Mouse (Mus musculus) hindbrain, embryonic 12.5 days (tissue): ENCODE data around the gene Gm37240. TPM values are rescaled to one million over a fixed set of nuclear protein-coding genes. Genes with fewer than 3 reads are reported as not detected.

Source experiments
- ATAC-seq: fragments of 200-750 bp; cut with Nextera tagmentation; 2 replicates; pipeline ENCODE4 v1.8.0; 2017; ENCODE audit warnings: moderate TSS enrichment; ENCODE audit not compliant: low FRiP score
- H3K27ac ChIP-seq: fragments of 300-500 bp; sonication (generic); 2 replicates; pipeline ENCODE4 v1.5.1; 2016; ENCODE audit warnings: mild to moderate bottlenecking
- H3K27me3 ChIP-seq: fragments of 300-500 bp; sonication (generic); 2 replicates; pipeline ENCODE4 v1.6.1; 2016; ENCODE audit warnings: mild to moderate bottlenecking
- H3K36me3 ChIP-seq: fragments of 300-500 bp; sonication (generic); 2 replicates; pipeline ENCODE4 v1.6.1; 2016; ENCODE audit warnings: mild to moderate bottlenecking
- H3K4me1 ChIP-seq: fragments of 300-500 bp; sonication (generic); 2 replicates; pipeline ENCODE4 v1.6.1; 2016
- H3K4me2 ChIP-seq: fragments of 300-500 bp; sonication (generic); replicated peaks from 2 replicates; pipeline ENCODE4 v1.6.1; 2016; ENCODE audit warnings: mild to moderate bottlenecking
- H3K4me3 ChIP-seq: fragments of 300-500 bp; sonication (generic); 2 replicates; pipeline ENCODE4 v1.5.1; 2016; ENCODE audit warnings: mild to moderate bottlenecking
- H3K9ac ChIP-seq: fragments of 300-500 bp; sonication (generic); 2 replicates; pipeline ENCODE4 v1.6.1; 2016; ENCODE audit warnings: mild to moderate bottlenecking, moderate library complexity
- H3K9me3 ChIP-seq: fragments of 300-500 bp; sonication (generic); replicated peaks from 2 replicates; pipeline ENCODE4 v1.6.1; 2016; ENCODE audit warnings: mild to moderate bottlenecking
- WGBS: fragments of 180-500 bp; shearing (Covaris S2); methylation state at CpG from one replicate; pipeline ENCODE4 v1.1.7; 2016; 5-methylcytosine and 5-hydroxymethylcytosine counted together
- polyA plus RNA-seq: library from polyadenylated mRNA; unstranded; fragments of >200 nt; fragmentation: Nextera tagmentation; extraction: Ambion mirVana; gene quantifications from 2 replicates; pipeline ENCODE4 v1.2.1, GENCODE M21; 2016

Gm37240 gene
- polyA plus RNA-seq, 1 experiment from 2014 or later: 3.3 TPM

DNA sequence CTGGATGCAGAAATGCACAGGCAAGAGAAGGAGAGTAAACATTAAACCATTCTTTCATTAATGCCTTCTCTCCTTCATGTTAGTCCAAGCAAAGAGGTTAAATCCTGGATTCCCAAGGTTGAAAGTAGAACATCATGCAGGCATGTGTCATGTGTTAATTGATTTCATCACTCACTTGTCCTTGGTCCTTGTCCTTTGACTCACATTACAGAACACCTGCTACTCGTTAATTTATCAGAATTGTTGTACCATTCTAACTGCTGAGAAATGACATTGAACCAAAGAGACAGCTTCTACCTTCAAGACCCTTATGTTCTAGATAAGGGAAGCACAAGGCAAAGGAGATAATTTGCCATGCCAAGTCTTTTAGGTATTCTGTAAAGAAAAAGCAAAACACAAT, 835.1 kb downstream of the Gm37240 start:
- Histone ChIP-seq H3K4me1 (no peaks in the 10 kb centered on the region), H3K27me3 (no peaks in the 10 kb centered on the region), H3K4me2 (no peak overlapping the region), H3K36me3 (no peaks in the 10 kb centered on the region), H3K9ac (no peak overlapping the region), H3K4me3 (no peak overlapping the region), H3K27ac (no peak overlapping the region), H3K9me3 (no peaks in the 10 kb centered on the region)
- ATAC-seq: no peak
- 79% methylated on average over 1 of the region's 1 CpGs for WGBS

DNA sequence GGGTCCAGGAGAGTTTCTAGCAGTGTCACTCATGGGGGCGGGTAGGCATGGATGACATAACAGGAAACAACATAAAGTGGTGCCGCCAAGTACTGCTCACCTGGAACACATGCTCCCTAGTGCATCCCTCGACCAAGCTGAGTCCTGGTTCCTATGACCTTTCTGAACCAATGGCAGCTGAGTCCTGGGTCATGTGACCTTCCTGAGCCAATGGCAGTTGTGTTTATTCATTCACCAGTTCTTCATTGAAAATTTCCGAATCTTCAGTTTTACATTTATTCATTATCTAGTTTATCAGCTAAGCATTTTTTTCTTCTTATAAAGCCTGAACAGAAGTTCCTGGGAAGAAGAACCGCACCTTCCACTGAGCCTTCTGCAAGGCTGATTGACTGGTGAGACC, 838.7 kb downstream of the Gm37240 start:
- Histone ChIP-seq H3K4me1 (no peaks in the 10 kb centered on the region), H3K36me3 (no peaks in the 10 kb centered on the region), H3K9me3 (no peaks in the 10 kb centered on the region), H3K4me3 (no peak overlapping the region), H3K27me3 (no peaks in the 10 kb centered on the region), H3K4me2 (no peak overlapping the region), H3K27ac (no peak overlapping the region), H3K9ac (no peak overlapping the region)
- no peak for ATAC-seq
- 90% methylated on average over 5 of the region's 5 CpGs for WGBS

DNA sequence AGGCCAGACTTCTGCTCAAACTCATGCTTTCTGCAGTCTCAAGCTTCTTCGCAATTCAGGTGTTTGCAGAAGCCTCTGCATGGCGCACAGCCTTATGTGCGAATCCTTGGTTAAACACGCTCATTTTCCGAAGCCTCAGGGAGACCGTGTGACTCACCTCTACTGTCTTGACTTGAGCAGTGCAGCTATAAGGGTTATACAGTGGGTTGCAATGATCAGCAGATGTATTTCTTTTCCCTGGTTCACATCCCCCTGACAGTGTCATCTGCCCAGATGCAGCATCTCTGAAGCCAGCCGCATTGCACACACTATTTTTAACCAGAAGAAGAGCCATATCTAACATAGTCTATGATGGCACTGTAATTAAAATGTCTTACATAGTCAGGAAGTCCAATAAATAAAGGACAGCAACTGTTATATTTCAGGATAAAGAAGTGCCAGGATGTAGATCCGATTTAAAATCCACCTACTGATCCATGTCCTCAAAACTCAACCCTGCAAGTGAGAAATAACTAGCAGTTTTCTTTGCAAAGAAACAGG, 843.6 kb downstream of the Gm37240 start:
- Histone ChIP-seq H3K4me1 (no peaks in the 10 kb centered on the region), H3K36me3 (no peaks in the 10 kb centered on the region), H3K9ac (no peak overlapping the region), H3K27ac (no peak overlapping the region), H3K4me2 (no peak overlapping the region), H3K27me3 (no peaks in the 10 kb centered on the region), H3K9me3 (no peaks in the 10 kb centered on the region), H3K4me3 (no peak overlapping the region)
- WGBS: 96% methylated on average over 8 of the region's 8 CpGs
- ATAC-seq: no peak

DNA sequence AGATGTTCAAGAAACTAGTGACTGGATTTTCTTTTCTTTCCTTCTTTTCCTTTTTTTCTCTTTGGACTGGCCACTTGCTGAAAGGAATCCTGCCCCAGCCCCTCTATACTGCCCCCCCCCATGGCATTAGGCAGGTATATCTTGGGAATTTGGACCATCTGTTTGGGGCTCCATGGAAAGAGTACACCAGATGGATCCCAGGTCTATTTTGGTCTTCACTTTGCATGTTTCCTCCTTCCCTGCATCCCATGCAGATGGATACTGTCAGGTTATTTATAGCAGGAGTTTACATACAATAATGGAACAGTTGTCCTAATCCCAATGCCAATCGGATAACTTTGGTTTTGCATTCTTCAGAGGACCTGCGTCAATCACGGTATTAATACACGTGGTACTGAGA, 845.2 kb downstream of the Gm37240 start:
- no peaks in the 10 kb centered on the region for H3K36me3 ChIP-seq
- H3K27me3 ChIP-seq: no peaks in the 10 kb centered on the region
- no peaks in the 10 kb centered on the region for H3K4me1 ChIP-seq
- no peak overlapping the region for H3K4me3 ChIP-seq
- H3K4me2 ChIP-seq: no peak overlapping the region
- no peak overlapping the region for H3K27ac ChIP-seq
- WGBS: 93% methylated on average over 4 of the region's 4 CpGs
- H3K9ac ChIP-seq: no peak overlapping the region
- H3K9me3 ChIP-seq: no peaks in the 10 kb centered on the region
- ATAC-seq: no peak

DNA sequence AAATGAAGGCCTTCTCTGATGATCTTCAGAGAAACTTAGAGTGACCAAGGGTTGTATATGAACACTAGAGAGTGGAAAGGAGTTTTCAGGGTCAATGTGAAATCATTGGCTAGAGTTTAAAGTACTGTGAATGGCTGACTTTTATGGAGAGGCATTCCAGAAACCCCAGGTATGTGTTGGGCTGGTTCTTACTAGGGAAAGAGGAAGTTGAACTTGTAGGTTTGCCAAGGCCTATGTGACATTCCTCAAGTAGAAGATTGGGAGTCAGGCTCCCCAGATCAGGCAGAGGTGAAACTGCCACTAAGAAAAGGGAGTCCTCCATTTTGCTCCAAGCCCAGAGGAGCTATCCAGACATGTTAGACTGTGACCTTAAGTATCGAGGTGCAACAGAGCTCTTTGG, 858.2 kb downstream of the Gm37240 start:
- 92% methylated on average over 1 of the region's 1 CpGs for WGBS
- no peaks in the 10 kb centered on the region for H3K36me3 ChIP-seq
- H3K9ac ChIP-seq: no peak overlapping the region
- H3K27me3 ChIP-seq: no peaks in the 10 kb centered on the region
- no peak overlapping the region for H3K27ac ChIP-seq
- peaks cover 10% of the 10 kb centered on the region for H3K4me1 ChIP-seq
- H3K9me3 ChIP-seq: no peaks in the 10 kb centered on the region
- no peak overlapping the region for H3K4me2 ChIP-seq
- no peak overlapping the region for H3K4me3 ChIP-seq
- no peak for ATAC-seq

DNA sequence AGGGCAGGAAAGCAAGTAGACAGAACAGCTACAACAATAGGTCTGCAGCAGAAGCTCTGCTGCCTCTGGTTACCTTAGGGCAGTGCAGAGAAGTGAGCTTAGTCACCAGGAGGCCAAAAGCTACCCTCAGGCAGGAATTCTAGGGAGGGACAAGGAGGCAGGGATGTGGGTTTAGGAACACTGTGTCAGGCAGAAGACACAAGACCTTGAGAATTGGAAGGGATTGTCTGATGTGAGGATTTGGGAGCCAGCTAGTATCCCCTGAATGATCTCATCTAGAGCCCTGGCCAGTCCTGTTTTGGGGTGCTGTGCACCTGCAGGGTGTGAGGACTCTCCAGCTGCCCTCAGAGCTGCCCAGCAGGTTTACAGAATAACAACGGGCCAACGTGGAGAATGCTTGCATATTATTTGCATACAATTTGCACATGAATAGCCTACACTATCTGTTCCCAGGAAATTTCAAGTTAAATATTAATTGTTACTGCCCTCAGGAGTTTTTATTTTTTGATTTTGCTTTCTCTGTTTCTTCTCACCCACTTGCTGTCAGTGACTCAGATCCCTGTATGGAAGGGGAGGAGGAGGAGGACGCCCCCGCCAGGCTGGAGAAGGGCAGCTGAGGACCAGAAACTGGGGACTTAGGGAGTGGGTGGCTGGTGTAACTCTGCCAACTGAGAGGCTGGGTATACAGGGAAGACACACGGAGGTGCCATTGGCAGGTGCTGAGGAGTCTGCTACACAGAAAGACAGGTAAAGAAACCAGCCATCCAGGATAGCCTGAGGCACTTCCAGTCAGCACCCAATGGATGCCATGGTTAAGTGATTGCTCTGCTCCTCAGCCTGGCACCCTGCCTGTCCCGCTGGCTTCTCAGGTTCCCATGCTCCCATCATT, 862.3 kb downstream of the Gm37240 start:
- Histone ChIP-seq H3K4me2 (no peak overlapping the region), H3K4me3 (no peak overlapping the region), H3K36me3 (no peaks in the 10 kb centered on the region), H3K9ac (no peak overlapping the region), H3K27me3 (no peaks in the 10 kb centered on the region), H3K27ac (0 out of 2 replicates have a peak overlapping the region, but pooled peaks have one; percentile 9), H3K4me1 (peaks cover 10% of the 10 kb centered on the region), H3K9me3 (no peaks in the 10 kb centered on the region)
- ATAC-seq: peak; percentile 54; the same call in 1 of the 2 replicates
- 22% methylated on average over 6 of the region's 6 CpGs for WGBS

DNA sequence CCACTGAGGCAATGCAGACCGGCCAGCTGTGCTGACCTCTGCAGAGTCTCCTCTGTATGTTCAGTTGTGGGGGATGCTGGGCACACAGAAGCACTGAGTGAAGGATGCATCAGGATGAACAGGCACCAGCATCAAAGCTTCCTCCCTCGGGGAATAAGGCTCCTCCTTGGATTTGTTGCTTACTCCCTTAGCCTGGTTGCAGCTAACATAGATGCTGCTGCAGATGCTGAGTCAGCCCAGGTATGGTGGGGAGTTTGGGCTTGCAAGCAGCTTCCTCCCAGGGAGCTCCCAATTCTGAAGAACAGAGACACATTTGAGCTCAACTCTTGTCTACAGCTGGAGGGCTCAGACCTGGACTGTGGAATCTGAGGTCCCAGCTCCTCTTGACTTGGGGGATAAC, 863.1 kb downstream of the Gm37240 start:
- no peaks in the 10 kb centered on the region for H3K27me3 ChIP-seq
- no peak overlapping the region for H3K4me3 ChIP-seq
- WGBS: 72% methylated on average over 2 of the region's 2 CpGs
- H3K9ac ChIP-seq: no peak overlapping the region
- H3K9me3 ChIP-seq: no peaks in the 10 kb centered on the region
- no peak overlapping the region for H3K4me2 ChIP-seq
- H3K4me1 ChIP-seq: peaks cover 10% of the 10 kb centered on the region
- no peak for ATAC-seq
- H3K36me3 ChIP-seq: no peaks in the 10 kb centered on the region
- H3K27ac ChIP-seq: 0 out of 2 replicates have a peak overlapping the region, but pooled peaks have one; percentile 9

DNA sequence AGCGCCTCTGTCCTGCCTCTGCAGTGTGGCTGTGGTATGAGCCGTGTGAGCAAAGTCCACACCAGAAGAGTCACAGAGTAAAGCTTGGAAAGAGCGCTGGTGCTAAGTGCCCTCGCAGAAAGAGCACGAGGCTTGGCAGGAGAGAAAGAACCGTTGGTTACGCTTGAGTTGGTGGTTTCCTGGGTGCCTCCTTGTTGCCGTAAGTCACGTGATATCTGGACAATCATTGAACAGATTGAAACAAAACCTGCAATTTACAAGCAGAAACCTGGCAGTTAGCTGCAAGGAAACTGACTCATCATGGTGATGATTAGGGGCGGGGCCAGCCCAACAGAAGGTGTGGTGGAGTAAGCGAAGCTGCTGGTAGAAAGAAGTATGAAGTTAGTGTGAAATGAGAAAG, 864.5 kb downstream of the Gm37240 start:
- no peak for ATAC-seq
- Histone ChIP-seq H3K4me2 (no peak overlapping the region), H3K4me1 (peaks cover 10% of the 10 kb centered on the region), H3K27ac (no peak overlapping the region), H3K4me3 (no peak overlapping the region), H3K36me3 (no peaks in the 10 kb centered on the region), H3K9me3 (no peaks in the 10 kb centered on the region), H3K9ac (no peak overlapping the region), H3K27me3 (no peaks in the 10 kb centered on the region)
- WGBS: 86% methylated on average over 11 of the region's 11 CpGs

DNA sequence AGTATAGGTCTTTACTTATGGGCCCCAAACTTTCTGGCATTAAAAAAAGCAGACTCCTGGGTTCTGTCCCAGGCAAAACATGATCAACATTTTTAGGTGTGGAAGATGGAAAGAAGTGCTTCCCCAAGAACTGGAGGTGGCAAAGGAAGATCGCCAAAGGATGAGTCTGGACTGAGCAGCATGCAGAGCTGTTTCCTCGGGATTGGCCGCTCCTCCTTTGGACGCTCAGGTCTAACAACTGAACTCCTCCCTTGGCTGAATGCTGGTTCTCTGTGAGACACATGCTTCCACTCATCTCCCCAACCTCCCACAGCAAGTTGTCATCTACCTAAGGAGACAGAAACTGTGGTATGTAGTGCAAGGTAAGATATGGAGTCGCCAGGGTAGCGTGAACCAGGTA, 865.5 kb downstream of the Gm37240 start:
- H3K9me3 ChIP-seq: no peaks in the 10 kb centered on the region
- no peaks in the 10 kb centered on the region for H3K36me3 ChIP-seq
- no peak for ATAC-seq
- no peak overlapping the region for H3K4me3 ChIP-seq
- no peaks in the 10 kb centered on the region for H3K27me3 ChIP-seq
- no peak overlapping the region for H3K4me2 ChIP-seq
- H3K9ac ChIP-seq: no peak overlapping the region
- peaks cover 10% of the 10 kb centered on the region for H3K4me1 ChIP-seq
- WGBS: 96% methylated on average over 6 of the region's 6 CpGs
- H3K27ac ChIP-seq: no peak overlapping the region

DNA sequence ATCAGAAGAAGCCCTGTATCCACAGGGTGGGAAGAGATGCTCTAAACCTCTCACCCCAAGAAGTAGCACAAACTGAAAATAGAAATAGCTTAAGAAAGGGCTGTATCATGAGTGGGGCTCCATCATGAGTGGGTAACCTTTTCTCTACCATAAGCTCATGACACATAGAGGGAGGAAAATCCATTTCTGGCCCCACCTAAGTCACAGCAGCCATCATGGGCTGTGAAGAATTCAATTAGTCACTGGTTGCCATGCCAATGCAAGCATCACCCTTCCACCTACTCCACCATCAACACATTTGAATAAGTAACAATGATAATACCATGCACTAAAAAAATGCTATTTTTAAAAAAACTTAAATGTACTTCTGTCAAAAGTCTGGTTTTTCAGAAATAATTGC, 867.2 kb downstream of the Gm37240 start:
- H3K4me2 ChIP-seq: no peak overlapping the region
- H3K9me3 ChIP-seq: no peaks in the 10 kb centered on the region
- H3K9ac ChIP-seq: no peak overlapping the region
- no peak for ATAC-seq
- no peaks in the 10 kb centered on the region for H3K27me3 ChIP-seq
- peaks cover 11% of the 10 kb centered on the region for H3K4me1 ChIP-seq
- no peak overlapping the region for H3K4me3 ChIP-seq
- H3K27ac ChIP-seq: no peak overlapping the region
- no peaks in the 10 kb centered on the region for H3K36me3 ChIP-seq

DNA sequence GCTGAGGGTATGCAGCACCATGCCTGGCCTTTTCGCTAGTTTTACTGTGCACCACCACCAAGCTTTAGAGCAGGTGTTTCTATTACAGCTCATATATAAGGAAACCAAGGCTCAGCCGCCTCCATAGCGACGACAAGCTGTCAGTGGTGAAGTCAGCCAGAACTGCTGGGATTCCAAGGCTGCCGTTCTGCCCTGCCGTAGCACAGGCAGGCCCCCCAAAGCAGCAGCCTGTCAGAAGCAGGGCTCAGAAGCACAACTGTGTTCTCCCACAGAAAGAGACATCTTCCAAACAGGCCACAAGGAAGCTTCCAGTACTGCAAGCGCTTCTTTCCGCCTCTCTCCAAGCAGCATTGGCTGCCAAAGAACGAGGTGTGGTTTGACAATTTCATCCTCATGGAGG, 871.7 kb downstream of the Gm37240 start:
- Histone ChIP-seq H3K27ac (no peak overlapping the region), H3K4me3 (no peak overlapping the region), H3K27me3 (no peaks in the 10 kb centered on the region), H3K36me3 (no peaks in the 10 kb centered on the region), H3K4me2 (no peak overlapping the region), H3K9ac (no peak overlapping the region), H3K9me3 (no peaks in the 10 kb centered on the region), H3K4me1 (0 out of 2 replicates have a peak, but pooled peaks cover 3% of the 10 kb centered on the region)
- WGBS: 60% methylated on average over 9 of the region's 9 CpGs
- ATAC-seq: no peak

DNA sequence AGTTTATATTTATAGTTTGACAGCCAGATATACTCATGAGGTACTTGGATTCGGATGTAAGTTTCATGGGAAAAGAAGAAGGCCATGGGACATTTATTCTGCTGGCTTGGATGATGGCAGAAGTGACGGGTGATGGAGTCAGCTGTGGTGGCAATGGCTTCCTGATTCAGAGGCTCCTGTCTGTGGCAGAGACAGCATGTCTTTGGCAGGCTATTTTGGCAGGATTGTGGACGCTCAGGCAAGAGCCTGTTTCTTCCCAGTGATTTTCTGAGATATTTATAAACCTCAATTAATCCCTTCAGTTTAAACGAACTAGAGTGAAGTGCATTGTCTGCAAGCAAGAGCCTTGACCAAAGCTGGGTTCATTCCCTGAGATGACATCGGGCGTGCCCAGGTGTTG, 874.4 kb downstream of the Gm37240 start:
- Histone ChIP-seq H3K4me1 (0 out of 2 replicates have a peak, but pooled peaks cover 3% of the 10 kb centered on the region), H3K36me3 (no peaks in the 10 kb centered on the region), H3K27me3 (no peaks in the 10 kb centered on the region), H3K9ac (no peak overlapping the region), H3K4me3 (no peak overlapping the region), H3K9me3 (no peaks in the 10 kb centered on the region), H3K4me2 (no peak overlapping the region), H3K27ac (no peak overlapping the region)
- WGBS: 89% methylated on average over 6 of the region's 6 CpGs
- ATAC-seq: no peak

DNA sequence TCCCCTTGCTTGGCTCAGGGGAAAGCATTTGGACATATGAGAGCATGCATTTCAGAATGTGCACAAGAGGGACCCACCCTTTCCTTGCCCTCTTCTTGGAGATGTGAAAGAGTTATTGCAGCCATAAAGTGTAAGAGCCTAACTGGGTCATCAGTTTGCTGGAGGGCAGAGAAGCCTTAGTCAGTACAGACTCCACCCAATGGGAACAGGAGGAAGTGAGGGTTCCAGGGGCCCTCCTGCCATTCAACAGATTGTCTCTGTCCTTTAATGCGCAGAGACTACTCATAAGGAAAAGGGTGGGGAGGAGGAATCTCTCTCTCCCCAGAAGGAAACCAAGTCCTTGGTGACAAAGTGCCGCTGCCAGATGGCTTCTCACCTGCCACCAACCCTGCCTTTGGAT, 882.1 kb downstream of the Gm37240 start:
- WGBS: 86% methylated on average over 2 of the region's 2 CpGs
- H3K9me3 ChIP-seq: no peaks in the 10 kb centered on the region

More for the DNA sequence above, 882.1 kb downstream of the Gm37240 start:
- no peaks in the 10 kb centered on the region for H3K27me3 ChIP-seq
- H3K9ac ChIP-seq: no peak overlapping the region
- no peak for ATAC-seq
- H3K4me3 ChIP-seq: no peak overlapping the region
- no peak overlapping the region for H3K4me2 ChIP-seq
- no peaks in the 10 kb centered on the region for H3K4me1 ChIP-seq
- no peaks in the 10 kb centered on the region for H3K36me3 ChIP-seq
- H3K27ac ChIP-seq: no peak overlapping the region
